Mouse (Mus musculus) neural tube, embryonic 14.5 days (tissue): ENCODE measurements around the gene Ccdc177. TPM values are rescaled to one million over a fixed set of nuclear protein-coding genes. Genes with fewer than 3 reads are reported as not detected.

Experiments used
- ATAC-seq: fragments of 200-750 bp; cut with Nextera tagmentation; 2 replicates; pipeline ENCODE4 v1.8.0; 2017; ENCODE audit warnings: low read depth, mild to moderate bottlenecking, moderate TSS enrichment, moderate library complexity
- H3K27ac ChIP-seq: fragments of 300-500 bp; sonication (generic); 2 replicates; pipeline ENCODE4 v1.5.1; 2014; ENCODE audit warnings: low read depth, mild to moderate bottlenecking, control low read depth, low read length, moderate library complexity, mixed read lengths
- H3K27me3 ChIP-seq: fragments of 300-500 bp; sonication (generic); 2 replicates; pipeline ENCODE4 v1.6.1; 2014; ENCODE audit warnings: low read length; ENCODE audit not compliant: control insufficient read depth, insufficient read depth
- H3K36me3 ChIP-seq: fragments of 300-500 bp; sonication (generic); 2 replicates; pipeline ENCODE4 v1.6.1; 2014; ENCODE audit warnings: low read length, mixed read lengths; ENCODE audit not compliant: control insufficient read depth, insufficient read depth
- H3K4me1 ChIP-seq: fragments of 300-500 bp; sonication (generic); 2 replicates; pipeline ENCODE4 v1.6.1; 2014; ENCODE audit warnings: low read length; ENCODE audit not compliant: control insufficient read depth, insufficient read depth
- H3K4me2 ChIP-seq: fragments of 300-500 bp; sonication (generic); 2 replicates; pipeline ENCODE4 v1.6.1; 2014; ENCODE audit warnings: mild to moderate bottlenecking, low read depth, low read length, control low read depth
- H3K4me3 ChIP-seq: fragments of 300-500 bp; sonication (generic); 2 replicates; pipeline ENCODE4 v1.5.1; 2014; ENCODE audit warnings: low read depth, low read length, control low read depth, mixed read lengths
- H3K9ac ChIP-seq: fragments of 300-500 bp; sonication (generic); replicated peaks from 2 replicates; pipeline ENCODE4 v1.6.1; 2014; ENCODE audit warnings: low read depth, mild to moderate bottlenecking, control low read depth, low read length, mixed read lengths
- H3K9me3 ChIP-seq: fragments of 300-500 bp; sonication (generic); 2 replicates; pipeline ENCODE4 v1.6.1; 2016; ENCODE audit warnings: low read length; ENCODE audit not compliant: control insufficient read depth
- WGBS: fragments of 180-500 bp; shearing (Covaris S2); extraction: QIAGEN DNeasy Blood & Tissue Kit; methylation state at CpG from one replicate; pipeline ENCODE4 v1.1.7; 2014; 5-methylcytosine and 5-hydroxymethylcytosine counted together
- polyA plus RNA-seq: library from polyadenylated mRNA; unstranded; fragments of >200 nt; fragmentation: Nextera tagmentation; extraction: Ambion mirVana; gene quantifications from 2 replicates; pipeline ENCODE4 v1.2.1, GENCODE M21; 2014

The Ccdc177 gene
- polyA plus RNA-seq, 1 experiment from 2014 or later, result 3.6 TPM

- no peaks in the 10 kb centered on the region for H3K36me3 ChIP-seq
- no peaks in the 10 kb centered on the region for H3K27me3 ChIP-seq
- peaks cover under 1% of the 10 kb centered on the region; the same call in 1 of the 2 replicates for H3K4me1 ChIP-seq
- no peak overlapping the region for H3K4me3 ChIP-seq
- H3K9ac ChIP-seq, result no peak overlapping the region
- no peaks in the 10 kb centered on the region for H3K9me3 ChIP-seq
- no peak overlapping the region for H3K4me2 ChIP-seq
- peak; percentile 84 for ATAC-seq
- 4% methylated on average over 9 of the region's 9 CpGs for WGBS
- H3K27ac ChIP-seq, result peak overlapping the region; percentile 55
Observed at GRCm38 (mm10) chr12:80730567-80730966, 29.9 kb downstream of the Ccdc177 start.

- no peak overlapping the region for H3K4me3 ChIP-seq
- no peak overlapping the region for H3K9ac ChIP-seq
- no peaks in the 10 kb centered on the region for H3K9me3 ChIP-seq
- ATAC-seq, result no peak
- no peaks in the 10 kb centered on the region for H3K4me1 ChIP-seq
- H3K4me2 ChIP-seq, result no peak overlapping the region
- no peaks in the 10 kb centered on the region for H3K27me3 ChIP-seq
- no peaks in the 10 kb centered on the region for H3K36me3 ChIP-seq
- 88% methylated on average over 12 of the region's 12 CpGs for whole genome bisulfite sequencing
- no peak overlapping the region for H3K27ac ChIP-seq
Observed at GRCm38 (mm10) chr12:80729758-80730530, 30.5 kb downstream of the Ccdc177 start.

DNA sequence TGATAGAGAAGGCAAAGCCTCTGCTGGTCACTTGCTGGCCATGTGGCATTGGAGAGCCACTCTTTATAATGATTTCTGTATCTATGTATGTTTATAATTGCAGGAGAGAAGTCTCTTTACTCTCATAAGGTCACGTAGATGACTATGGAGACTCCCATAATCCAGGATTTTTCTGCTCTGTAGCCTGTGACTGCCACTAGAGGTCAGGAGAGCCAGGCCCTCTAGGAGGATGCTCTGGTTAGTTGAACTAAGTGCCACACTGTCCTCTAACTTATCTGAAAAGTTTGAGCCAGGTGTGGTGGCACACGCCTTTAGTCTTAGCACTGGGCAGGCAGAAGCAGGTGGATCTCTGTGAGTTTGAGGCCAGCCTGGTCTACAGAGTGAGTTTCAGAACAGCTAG is 31.7 kb downstream of the Ccdc177 start:
- Histone ChIP-seq H3K4me3 (no peak overlapping the region), H3K9me3 (no peaks in the 10 kb centered on the region), H3K27ac (no peak overlapping the region), H3K9ac (no peak overlapping the region), H3K27me3 (no peaks in the 10 kb centered on the region), H3K36me3 (no peaks in the 10 kb centered on the region), H3K4me2 (no peak overlapping the region), H3K4me1 (no peaks in the 10 kb centered on the region)
- ATAC-seq, result peak; percentile 29; the same call in 1 of the 2 replicates
- 49% methylated on average over 2 of the region's 2 CpGs for WGBS

- WGBS, result 24% methylated on average over 1 of the region's 1 CpGs
- Histone ChIP-seq H3K4me3 (no peak overlapping the region), H3K36me3 (no peaks in the 10 kb centered on the region), H3K9ac (no peak overlapping the region), H3K27ac (no peak overlapping the region), H3K4me2 (no peak overlapping the region), H3K9me3 (no peaks in the 10 kb centered on the region), H3K27me3 (no peaks in the 10 kb centered on the region), H3K4me1 (no peaks in the 10 kb centered on the region)
- ATAC-seq, result no peak
Observed at GRCm38 (mm10) chr12:80728207-80728606, 32.3 kb downstream of the Ccdc177 start.

DNA sequence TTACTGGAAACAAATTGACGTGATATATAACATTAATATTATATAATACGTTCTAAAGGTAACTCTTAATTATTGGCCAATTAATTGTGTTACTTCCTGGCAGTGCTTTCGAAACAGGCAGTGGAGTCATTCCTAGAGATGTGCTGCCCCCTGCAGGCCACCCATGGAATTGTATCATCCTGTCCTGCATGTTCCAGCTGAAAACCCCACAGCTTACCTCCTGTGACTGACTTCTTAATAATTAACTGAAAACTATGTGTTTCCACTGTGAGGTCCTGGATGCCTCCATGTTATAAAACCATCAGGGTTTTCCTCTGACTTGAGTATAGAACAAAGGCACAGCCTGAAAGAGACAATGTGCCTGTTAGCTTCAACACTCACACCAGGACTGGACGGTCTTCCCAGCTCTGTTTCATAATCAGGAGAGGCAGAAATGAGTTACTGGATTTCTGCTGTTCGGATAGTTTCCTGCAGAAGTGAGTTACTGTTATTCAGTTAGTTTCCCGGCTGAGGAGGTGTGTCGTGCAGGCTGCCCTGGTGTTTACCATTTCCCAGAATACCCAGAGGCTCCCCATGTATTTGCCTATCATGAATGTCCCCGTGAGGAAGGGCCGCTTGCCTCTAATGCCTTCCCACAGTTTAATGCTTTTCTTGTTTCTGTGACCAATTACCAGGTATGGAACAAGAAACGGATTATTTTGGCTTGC is 35.5 kb downstream of the Ccdc177 start:
- WGBS, result 21% methylated on average over 10 of the region's 10 CpGs
- ATAC-seq, result no peak

DNA sequence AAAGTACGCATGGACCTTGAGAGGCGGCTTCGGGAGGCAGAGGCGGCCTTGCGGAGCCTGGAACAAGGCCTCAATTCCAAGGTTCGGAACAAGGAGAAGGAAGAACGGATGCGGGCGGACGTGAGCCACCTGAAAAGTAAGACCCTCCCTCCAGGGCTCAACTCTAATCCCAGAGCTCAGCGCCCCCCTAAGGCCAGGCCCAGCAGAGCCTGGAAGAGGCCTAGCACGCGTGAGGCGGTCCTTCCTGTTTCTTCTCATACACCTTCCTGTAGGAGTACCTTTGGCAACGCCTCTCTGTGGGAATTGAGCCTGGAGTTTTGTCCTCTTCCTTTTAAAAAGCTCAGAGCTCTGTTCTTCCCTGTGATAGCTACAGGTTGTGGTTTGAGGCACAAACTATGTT is 39.0 kb downstream of the Ccdc177 start:
- ATAC-seq, result no peak
- Histone ChIP-seq H3K4me2 (no peak overlapping the region), H3K4me3 (no peak overlapping the region), H3K27ac (no peak overlapping the region), H3K9ac (no peak overlapping the region), H3K4me1 (no peaks in the 10 kb centered on the region), H3K36me3 (no peaks in the 10 kb centered on the region), H3K27me3 (no peaks in the 10 kb centered on the region), H3K9me3 (no peaks in the 10 kb centered on the region)
- 86% methylated on average over 15 of the region's 15 CpGs for WGBS

More for the DNA sequence above, 35.5 kb downstream of the Ccdc177 start:
- H3K9me3 ChIP-seq, result no peaks in the 10 kb centered on the region
- no peak overlapping the region for H3K9ac ChIP-seq
- no peak overlapping the region for H3K27ac ChIP-seq
- no peak overlapping the region for H3K4me2 ChIP-seq
- no peak overlapping the region for H3K4me3 ChIP-seq
- H3K4me1 ChIP-seq, result no peaks in the 10 kb centered on the region
- H3K27me3 ChIP-seq, result no peaks in the 10 kb centered on the region
- H3K36me3 ChIP-seq, result no peaks in the 10 kb centered on the region

DNA sequence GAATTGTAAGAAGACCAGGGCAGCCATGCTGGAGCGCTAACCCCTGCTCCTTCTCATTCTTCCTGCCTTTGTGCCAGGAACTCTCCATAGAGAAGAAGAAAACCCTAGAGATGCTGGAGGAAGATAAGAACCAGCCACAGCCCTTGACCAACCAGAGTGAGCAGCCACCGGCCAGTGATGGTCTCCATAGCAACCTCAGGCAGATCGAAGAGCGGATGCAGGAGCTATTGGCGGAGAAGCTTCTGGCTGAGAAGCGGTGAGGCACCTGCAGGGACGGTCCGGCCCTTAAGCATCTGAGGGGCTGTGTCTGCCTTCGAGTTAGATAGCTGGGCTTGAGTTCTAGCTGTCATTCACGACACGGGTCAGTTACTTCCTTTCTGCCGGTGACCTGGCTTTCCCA is 40.0 kb downstream of the Ccdc177 start:
- no peaks in the 10 kb centered on the region for H3K27me3 ChIP-seq
- H3K9me3 ChIP-seq, result no peaks in the 10 kb centered on the region
- no peak overlapping the region for H3K9ac ChIP-seq
- H3K27ac ChIP-seq, result no peak overlapping the region
- WGBS, result 67% methylated on average over 12 of the region's 12 CpGs
- no peaks in the 10 kb centered on the region for H3K36me3 ChIP-seq
- H3K4me3 ChIP-seq, result no peak overlapping the region
- ATAC-seq, result no peak
- no peaks in the 10 kb centered on the region for H3K4me1 ChIP-seq
- no peak overlapping the region for H3K4me2 ChIP-seq

- Histone ChIP-seq H3K36me3 (no peaks in the 10 kb centered on the region), H3K27ac (no peak overlapping the region), H3K4me3 (no peak overlapping the region), H3K4me2 (no peak overlapping the region), H3K9ac (no peak overlapping the region), H3K4me1 (no peaks in the 10 kb centered on the region), H3K27me3 (no peaks in the 10 kb centered on the region), H3K9me3 (no peaks in the 10 kb centered on the region)
- 68% methylated on average over 2 of the region's 2 CpGs for WGBS
- no peak for ATAC-seq
Observed at GRCm38 (mm10) chr12:80719141-80719540, 41.3 kb downstream of the Ccdc177 start.

DNA sequence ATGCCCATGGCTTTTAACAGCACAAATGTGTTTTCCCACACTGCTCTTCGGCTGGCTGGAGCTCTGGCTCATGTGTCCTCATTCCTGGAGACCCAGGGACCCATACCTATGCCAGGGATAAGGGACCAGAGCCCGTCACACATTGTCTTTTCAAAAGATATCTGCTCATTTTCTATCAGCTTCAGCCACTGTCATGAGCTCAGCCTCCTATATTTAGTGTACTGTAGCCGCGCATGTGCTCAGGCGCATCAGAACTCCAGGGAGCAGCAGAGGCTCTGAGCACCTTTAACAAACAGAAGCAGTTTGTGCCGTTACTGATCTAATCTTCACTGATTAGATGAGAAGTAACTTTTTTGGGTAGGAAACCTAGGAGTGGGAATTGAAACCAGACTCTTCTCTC is 44.6 kb downstream of the Ccdc177 start:
- 78% methylated on average over 6 of the region's 6 CpGs for WGBS
- no peak overlapping the region for H3K4me3 ChIP-seq
- H3K4me1 ChIP-seq, result no peaks in the 10 kb centered on the region
- no peak overlapping the region for H3K4me2 ChIP-seq
- ATAC-seq, result no peak
- no peaks in the 10 kb centered on the region for H3K36me3 ChIP-seq
- H3K27ac ChIP-seq, result no peak overlapping the region
- no peaks in the 10 kb centered on the region for H3K27me3 ChIP-seq
- no peaks in the 10 kb centered on the region for H3K9me3 ChIP-seq
- no peak overlapping the region for H3K9ac ChIP-seq
